Mouse (Mus musculus): ENCODE measurements at regions not wholly inside any gene's neighbourhood (a gene's known extent, or its start where the extent isn't known, plus 50 kb on each side); places are given as distances from the start of the nearest gene placed in this dataset.

- no peak for DNase-seq
Observed at GRCm38 (mm10) chr8:126675153-126675552, 81.4 kb upstream of the Irf2bp2 start.

DNA sequence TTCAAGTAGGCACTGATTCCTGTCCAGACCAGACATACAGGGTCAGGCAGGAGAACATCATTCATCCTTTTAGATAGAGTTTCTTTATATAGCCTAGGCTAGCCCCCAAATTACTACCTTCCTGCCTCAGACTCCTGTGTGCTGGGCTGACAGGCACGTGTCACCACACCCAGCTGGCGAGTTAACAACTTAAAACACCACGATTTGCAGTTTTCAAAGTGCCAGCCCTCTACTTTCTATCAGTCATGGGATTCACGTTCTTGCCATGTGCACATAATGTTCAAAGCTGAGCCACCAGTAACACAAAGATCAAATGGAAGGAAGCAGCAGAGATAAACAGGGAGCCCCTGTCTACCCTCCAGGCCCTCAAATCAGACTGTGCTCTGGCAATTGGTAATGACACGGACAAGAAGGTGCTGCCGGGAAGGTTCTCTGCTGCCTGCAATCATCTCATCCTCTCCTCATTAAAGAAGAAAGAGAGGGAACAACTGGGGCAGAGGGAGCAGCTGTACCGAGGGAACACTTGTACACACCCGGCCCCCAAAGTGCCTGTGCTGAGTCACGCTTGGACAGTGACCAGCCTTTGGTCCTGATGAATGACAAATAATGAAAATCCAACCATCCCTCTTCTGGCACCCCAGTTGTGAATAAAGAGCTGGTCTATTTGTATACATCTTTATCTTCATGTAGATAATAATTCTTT lies 79.4 kb upstream of the Irf2bp2 start:
- no peak for DNase-seq

DNA sequence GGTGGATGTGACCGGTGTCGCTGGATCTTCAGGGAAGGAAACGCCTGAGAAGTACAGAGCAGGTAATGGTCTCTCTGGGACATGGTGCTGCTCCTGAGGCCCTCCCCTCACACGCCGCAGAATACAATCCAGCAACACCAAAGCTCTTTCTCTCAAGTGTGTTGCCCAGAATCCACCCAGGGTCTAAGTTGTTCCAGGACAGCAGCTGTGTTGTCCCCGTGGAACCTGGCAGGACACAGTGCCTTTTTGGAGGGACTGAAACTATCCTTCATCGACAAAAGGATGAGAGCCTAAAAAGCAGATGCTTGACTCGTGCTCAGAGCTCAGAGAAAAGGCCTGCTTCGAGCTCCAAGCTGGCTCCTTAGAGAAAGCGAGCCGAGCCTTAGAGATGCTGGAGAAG lies 77.8 kb upstream of the Irf2bp2 start:
- DNase-seq: no peak

DNA sequence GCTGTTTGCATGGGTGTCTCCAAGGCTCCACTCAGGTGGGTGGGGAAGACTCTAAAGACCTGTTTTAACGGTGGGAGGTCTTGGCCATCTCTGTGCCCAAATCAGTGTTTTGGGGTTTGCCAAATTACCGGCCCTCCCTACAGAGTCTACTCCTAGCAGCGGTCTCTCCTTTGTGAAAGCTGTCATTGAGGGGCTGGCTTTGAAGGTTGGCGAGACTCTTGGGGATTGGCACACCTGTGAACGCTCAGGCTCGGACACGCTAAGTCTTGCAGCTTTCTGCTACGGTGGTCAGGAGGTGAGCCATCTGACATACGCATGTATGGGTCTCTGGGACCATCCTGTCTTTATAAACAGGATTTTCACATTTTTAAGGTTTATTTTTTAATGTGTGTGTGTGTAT lies 76.1 kb upstream of the Irf2bp2 start:
- peak; percentile 18 for DNase-seq

- DNase-seq: no peak
Observed at GRCm38 (mm10) chr8:126669154-126669553, 75.4 kb upstream of the Irf2bp2 start.

- DNase-seq: no peak
Observed at GRCm38 (mm10) chr8:126668657-126669025, 74.9 kb upstream of the Irf2bp2 start.

DNA sequence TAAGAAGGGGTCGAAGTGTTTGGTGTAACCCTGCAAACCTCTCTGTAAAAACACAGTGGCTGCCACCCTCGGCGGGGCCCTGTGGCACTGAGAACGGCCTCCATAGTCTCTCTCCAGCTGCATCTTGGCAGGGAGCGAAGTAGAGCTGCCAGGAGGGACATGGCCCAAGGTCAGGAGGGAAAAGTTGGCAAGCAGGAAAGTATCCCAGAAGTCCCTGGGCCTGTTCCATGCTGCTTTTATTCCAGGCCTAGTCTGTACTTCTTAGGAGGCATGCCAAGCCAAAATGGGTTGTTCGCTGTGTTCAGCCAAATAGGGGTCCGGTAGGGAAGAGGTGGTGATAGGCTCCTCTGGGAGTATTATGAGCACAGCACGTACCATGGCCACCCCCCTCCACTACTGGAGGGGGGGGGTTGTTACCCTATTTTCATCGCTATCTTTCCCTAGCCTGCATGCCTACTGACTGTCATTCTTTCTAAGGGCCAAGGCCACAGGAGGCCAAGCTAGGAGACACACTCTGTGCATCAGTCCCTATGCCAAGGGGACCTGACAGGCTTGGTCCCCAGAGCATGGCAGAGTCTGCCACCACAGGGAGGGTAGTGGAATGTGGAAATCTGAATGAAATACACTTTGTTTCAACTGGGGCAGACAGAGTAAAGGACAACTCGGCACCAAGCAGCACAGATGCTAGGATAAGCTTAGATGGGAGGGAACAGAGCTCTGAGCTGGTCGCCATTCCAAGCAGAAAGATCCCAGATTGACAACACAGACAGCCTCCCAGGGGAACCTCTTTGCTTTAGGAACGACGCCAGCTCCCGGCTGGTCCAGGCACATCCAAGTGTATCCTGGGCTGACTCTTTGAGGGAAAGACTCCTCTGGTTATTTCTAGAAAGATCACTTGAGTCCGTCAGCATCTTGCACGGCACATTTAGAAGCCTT lies 74.2 kb upstream of the Irf2bp2 start:
- peak; percentile 84 for DNase-seq

GRCm38 (mm10) chr8:126667086-126667720 lies 73.4 kb upstream of the Irf2bp2 start:
- DNase-seq: no peak

- DNase-seq: peak; percentile 100
Observed at GRCm38 (mm10) chr8:126666327-126667085, 72.7 kb upstream of the Irf2bp2 start.

GRCm38 (mm10) chr8:126665581-126666241 lies 71.9 kb upstream of the Irf2bp2 start:
- DNase-seq: peak; percentile 88

DNA sequence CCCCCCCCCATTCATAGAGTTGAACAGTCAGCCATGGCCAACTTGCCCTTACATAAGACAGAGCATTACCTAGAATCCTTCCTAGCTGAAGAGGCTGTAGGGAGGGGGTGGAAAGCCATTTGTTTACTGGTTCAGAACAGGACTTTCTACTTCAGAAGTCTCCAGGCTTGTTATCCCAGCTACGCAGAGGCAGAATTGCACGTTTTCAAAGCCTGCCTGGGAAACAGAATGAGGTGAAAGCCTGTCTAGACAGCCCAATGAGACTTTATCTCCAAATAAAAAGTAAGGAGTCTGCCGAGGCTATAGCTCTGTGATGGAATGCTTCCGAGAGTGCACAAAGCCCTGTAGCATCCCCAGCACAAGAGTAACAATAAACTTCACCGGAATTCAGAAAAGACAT lies 71.1 kb upstream of the Irf2bp2 start:
- no peak for DNase-seq

DNA sequence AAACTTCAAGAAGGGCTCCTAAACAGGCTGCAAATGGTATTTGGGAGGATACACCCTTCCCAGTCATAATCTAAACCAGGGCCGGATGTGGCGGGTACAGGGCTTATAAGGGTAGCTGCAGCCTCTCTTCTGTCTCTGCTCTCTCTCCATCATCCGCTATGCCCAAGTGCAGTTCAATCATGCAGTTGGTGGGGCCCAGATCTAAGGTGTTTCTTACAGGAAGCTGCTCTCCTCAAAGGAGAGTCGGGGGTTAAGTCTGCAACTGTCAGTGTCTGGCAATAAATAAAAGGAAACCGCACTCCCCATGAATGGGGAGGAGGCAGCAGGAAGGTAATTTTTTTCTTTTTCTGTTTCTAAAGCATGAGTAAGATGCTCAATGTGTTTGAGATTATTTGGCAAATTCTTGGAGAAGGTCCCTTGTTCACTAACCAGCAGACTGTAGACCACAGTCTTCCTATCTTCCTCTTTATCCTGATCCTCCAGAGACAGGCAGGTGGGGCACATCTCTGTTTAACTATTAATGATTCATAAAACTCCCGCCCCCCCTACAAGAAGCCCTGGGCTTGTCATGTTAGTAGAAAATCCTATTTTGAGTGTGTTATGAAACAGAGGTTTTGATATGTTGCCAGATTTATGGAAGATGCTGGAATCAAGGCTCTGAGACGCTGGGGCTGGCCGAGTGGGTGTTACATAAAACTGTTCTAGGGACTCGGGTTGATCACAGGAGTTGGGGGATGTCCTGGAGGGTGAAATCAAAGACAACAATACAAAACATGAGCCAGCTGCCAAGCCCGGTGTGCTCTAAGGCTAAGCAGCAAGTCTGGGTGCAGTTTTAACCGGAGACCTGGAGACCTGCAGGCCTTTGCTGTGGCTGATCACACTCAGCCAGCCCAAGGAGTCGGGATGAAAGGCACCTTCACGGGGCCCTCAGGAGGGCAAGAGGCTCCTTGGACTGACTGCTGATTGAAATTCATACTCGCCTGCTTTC lies 69.3 kb upstream of the Irf2bp2 start:
- peak; percentile 46 for DNase-seq

GRCm38 (mm10) chr8:126662151-126662550 lies 68.4 kb upstream of the Irf2bp2 start:
- DNase-seq: peak; percentile 31

DNA sequence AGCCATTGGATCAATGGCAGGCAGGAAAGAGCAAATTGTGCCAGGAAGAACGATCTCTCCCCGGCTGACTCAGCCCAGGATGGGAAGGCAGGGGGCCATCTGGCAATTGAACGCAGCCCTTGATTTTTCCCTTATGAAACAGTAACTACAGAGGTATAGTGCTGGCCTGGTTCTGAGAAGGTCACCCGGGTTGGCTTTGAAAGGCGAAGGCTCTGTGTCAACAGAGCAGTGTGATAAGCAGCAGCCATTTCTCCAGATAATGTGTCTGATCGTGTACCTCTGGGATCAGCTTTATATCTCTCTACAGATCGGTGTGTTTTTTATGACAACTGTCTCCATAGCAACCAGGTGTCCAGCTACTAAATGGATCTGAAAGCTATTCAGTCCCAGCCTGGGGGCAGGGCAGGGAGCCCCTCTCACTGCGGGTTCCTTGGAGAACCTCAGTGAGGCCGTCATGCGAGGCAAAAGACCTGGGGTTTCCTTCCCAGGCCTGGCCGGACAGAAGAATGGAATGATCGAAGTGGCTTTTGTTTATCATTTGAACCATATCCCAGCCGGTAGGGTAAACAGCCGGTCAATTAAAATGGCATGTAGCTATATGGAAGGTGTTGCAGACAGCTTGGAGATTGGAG lies 67.8 kb upstream of the Irf2bp2 start:
- DNase-seq: peak; percentile 58

DNA sequence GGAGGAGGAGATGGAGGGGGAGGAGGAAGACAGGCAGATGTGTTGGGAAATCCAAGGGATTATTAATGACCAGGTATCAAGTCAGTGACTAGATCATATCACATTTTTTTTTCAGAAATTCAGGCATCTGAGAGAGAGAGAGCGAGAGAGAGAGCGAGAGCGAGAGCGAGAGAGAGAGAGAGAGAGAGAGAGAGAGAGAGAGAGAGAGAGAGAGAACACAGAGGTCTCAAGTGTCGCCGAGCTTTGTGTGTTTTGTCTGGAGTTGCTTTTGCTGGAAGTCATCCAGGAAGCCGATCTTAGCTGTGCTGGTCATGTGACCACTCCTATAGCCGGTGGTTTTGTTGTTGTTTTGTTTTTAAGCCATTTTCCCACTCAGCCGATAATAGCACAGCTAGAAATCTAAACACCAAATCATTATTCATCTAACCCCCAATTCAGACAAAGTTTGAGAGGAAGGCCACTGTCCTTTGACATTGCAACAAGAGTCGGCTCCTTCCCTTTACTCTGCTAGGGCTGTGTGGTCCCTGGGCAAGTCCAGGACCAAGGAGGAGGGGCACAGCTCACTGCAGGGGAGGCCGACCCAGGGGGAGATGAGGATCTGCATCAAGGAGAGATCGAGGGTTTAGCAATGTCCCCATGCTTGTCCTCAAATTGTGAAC lies 67.0 kb upstream of the Irf2bp2 start:
- DNase-seq: peak; percentile 26

GRCm38 (mm10) chr8:126659691-126660657 lies 66.2 kb upstream of the Irf2bp2 start:
- no peak for DNase-seq

DNA sequence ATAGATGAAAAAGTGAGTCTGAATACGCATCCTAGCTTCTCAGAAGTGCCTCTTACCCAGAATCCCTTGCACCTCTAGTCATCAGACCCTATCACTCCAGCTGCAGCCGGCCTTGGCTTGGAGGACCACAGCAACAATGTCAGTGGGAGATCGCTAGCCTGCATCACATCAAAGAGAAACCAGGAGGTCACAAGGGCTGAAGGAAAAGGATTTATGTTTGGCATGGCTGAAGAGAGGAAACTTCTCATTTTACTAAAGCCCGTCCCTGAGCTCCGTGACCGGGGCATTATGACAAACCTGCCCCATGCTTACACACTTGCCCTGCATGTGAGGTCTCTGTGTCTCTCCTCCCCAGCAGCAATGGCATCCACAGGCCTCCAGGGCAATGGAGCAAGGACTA lies 63.8 kb upstream of the Irf2bp2 start:
- no peak for DNase-seq

DNA sequence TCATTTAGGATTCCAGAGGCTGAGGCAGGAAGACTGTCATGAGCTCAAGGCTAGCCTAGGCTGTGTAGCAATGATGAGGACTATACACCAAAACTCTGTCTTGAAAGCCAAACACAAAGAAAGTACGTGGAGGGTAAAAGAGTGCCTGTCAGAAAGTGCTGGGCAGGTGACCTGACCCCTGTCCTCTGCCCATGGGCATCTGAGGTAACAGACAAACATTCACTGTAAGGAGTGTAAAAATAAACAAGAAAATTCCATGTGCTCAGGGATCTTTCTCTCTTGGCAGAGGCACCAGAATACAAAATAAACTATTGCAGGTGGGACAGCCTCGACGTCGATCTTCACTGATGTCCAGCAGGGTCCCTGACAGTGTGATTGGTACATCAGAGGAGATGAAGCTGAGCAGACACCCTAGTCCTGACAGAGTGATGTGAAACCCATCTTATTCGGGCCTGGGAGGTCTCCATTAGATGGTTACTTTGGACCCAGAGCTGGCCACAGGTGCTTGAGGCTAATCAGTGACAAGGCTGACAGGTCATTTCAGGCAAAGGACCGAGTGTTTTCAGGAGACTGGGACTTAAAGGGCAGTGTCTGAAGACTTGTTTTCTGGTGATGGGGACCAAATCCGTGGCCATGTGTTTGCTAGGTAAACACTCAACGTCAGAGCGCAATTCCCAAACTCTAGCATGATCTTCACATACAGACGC lies 62.9 kb upstream of the Irf2bp2 start:
- no peak for DNase-seq

Measured in cerebellum, adult 9-10 months (tissue).